Mouse (Mus musculus): ENCODE data around the gene Tle6.

Tle6 gene

DNA sequence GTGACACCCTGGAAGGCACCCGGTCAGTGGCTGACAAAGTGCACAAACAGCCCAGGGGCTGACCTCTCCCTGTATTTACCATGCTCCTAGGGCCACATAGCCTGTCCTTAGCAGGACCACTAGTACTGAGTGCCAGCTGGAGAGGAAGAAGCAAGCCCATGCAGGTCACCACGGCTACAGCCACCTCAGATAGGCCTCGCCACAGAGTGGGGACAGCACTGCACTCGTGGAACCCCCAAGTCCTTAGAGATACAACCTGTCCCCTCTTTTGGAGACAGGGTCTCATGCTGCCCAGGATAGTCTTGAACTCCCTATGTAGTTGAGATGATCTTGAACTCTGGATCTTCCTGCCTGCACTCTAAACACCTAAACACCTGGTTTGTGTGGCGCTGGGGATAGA, 59.5 kb downstream of the Tle6 start:
- no peak for DNase-seq (ENCODE audit: inconsistent ontology term)

All from Muller cell, postnatal 12 days (primary cell).